Mouse (Mus musculus): Measurements from ENCODE around the gene Aldh3b3. TPM values are rescaled to one million over a fixed set of nuclear protein-coding genes. Genes with fewer than 3 reads are reported as not detected.

Gene Aldh3b3
- polyA plus RNA-seq, 1 experiment from 2014 or later: not detected

- Histone ChIP-seq H3K9ac (replicated peaks) (no peak overlapping the region), H3K4me2 (replicated peaks) (no peak overlapping the region), H3K4me3 (replicated peaks) (no peak overlapping the region), H3K27ac (no peak overlapping the region), H3K36me3 (no peaks in the 10 kb centered on the region), H3K27me3 (no peaks in the 10 kb centered on the region), H3K4me1 (replicated peaks) (peaks cover 15% of the 10 kb centered on the region), H3K9me3 (no peaks in the 10 kb centered on the region)
- WGBS: 73% methylated on average over 3 of the region's 3 CpGs
- no peak for ATAC-seq
These were observed 32.2 kb upstream of the Aldh3b3 start for GRCm38 (mm10) chr19:3926279-3926678.

GRCm38 (mm10) chr19:3926685-3927084, 31.8 kb upstream of the Aldh3b3 start:
- ATAC-seq: no peak
- Histone ChIP-seq H3K4me3 (replicated peaks) (no peak overlapping the region), H3K27me3 (no peaks in the 10 kb centered on the region), H3K9me3 (no peaks in the 10 kb centered on the region), H3K4me2 (replicated peaks) (no peak overlapping the region), H3K9ac (replicated peaks) (no peak overlapping the region), H3K27ac (no peak overlapping the region), H3K36me3 (no peaks in the 10 kb centered on the region), H3K4me1 (replicated peaks) (peaks cover 15% of the 10 kb centered on the region)
- 63% methylated on average over 6 of the region's 6 CpGs for WGBS

GRCm38 (mm10) chr19:3927989-3928388, 30.5 kb upstream of the Aldh3b3 start:
- Histone ChIP-seq H3K4me2 (replicated peaks) (no peak overlapping the region), H3K27ac (no peak overlapping the region), H3K36me3 (no peaks in the 10 kb centered on the region), H3K4me3 (replicated peaks) (no peak overlapping the region), H3K27me3 (no peaks in the 10 kb centered on the region), H3K4me1 (replicated peaks) (peaks cover 15% of the 10 kb centered on the region), H3K9me3 (no peaks in the 10 kb centered on the region), H3K9ac (replicated peaks) (no peak overlapping the region)
- no peak for ATAC-seq
- 87% methylated on average over 4 of the region's 4 CpGs for WGBS

- Histone ChIP-seq H3K9me3 (no peaks in the 10 kb centered on the region), H3K36me3 (no peaks in the 10 kb centered on the region), H3K4me3 (replicated peaks) (no peak overlapping the region), H3K27ac (no peak overlapping the region), H3K27me3 (no peaks in the 10 kb centered on the region), H3K4me2 (replicated peaks) (no peak overlapping the region), H3K4me1 (replicated peaks) (peaks cover 15% of the 10 kb centered on the region), H3K9ac (replicated peaks) (no peak overlapping the region)
- WGBS: 83% methylated on average over 4 of the region's 4 CpGs
- no peak for ATAC-seq
These were observed 29.7 kb upstream of the Aldh3b3 start for GRCm38 (mm10) chr19:3928779-3929178.

- H3K27me3 ChIP-seq: no peaks in the 10 kb centered on the region
- H3K36me3 ChIP-seq: no peaks in the 10 kb centered on the region
- H3K27ac ChIP-seq: peak within 1 kb of the TSS; percentile 32; the same call in 1 of the 2 replicates
- H3K4me1 ChIP-seq (replicated peaks): peaks cover 15% of the 10 kb centered on the region
- peak within 1 kb of the TSS; percentile 33; the same call in 1 of the 2 replicates for H3K9ac ChIP-seq (replicated peaks)
- peak; percentile 56; the same call in 1 of the 2 replicates for ATAC-seq
- H3K9me3 ChIP-seq: no peaks in the 10 kb centered on the region
- H3K4me3 ChIP-seq (replicated peaks): no peak within 1 kb of the TSS
- no peak within 1 kb of the TSS for H3K4me2 ChIP-seq (replicated peaks)
- WGBS: 62% methylated on average over 12 of the region's 12 CpGs
These were observed 29.1 kb upstream of the Aldh3b3 start, which contains the start of gene Aldh3b1 for GRCm38 (mm10) chr19:3929211-3929941. Aldh3b1 (minus strand) TSS chr19:3929808.

GRCm38 (mm10) chr19:3930262-3931057, 28.0 kb upstream of the Aldh3b3 start:
- Histone ChIP-seq H3K4me3 (replicated peaks) (no peak overlapping the region), H3K4me2 (replicated peaks) (no peak overlapping the region), H3K9ac (replicated peaks) (no peak overlapping the region), H3K9me3 (no peaks in the 10 kb centered on the region), H3K36me3 (no peaks in the 10 kb centered on the region), H3K27me3 (peaks cover 6% of the 10 kb centered on the region; the same call in 1 of the 2 replicates), H3K4me1 (replicated peaks) (peaks cover 21% of the 10 kb centered on the region), H3K27ac (no peak overlapping the region)
- ATAC-seq: no peak
- 77% methylated on average over 21 of the region's 21 CpGs for WGBS

- no peaks in the 10 kb centered on the region for H3K36me3 ChIP-seq
- no peak overlapping the region for H3K4me3 ChIP-seq (replicated peaks)
- no peak overlapping the region for H3K9ac ChIP-seq (replicated peaks)
- no peak for ATAC-seq
- peaks cover 12% of the 10 kb centered on the region for H3K27me3 ChIP-seq
- no peak overlapping the region for H3K27ac ChIP-seq
- no peaks in the 10 kb centered on the region for H3K9me3 ChIP-seq
- WGBS: 92% methylated on average over 9 of the region's 9 CpGs
- peaks cover 29% of the 10 kb centered on the region for H3K4me1 ChIP-seq (replicated peaks)
- H3K4me2 ChIP-seq (replicated peaks): no peak overlapping the region
These were observed 26.7 kb upstream of the Aldh3b3 start for GRCm38 (mm10) chr19:3931716-3932115.

- Histone ChIP-seq H3K36me3 (no peaks in the 10 kb centered on the region), H3K4me2 (replicated peaks) (peak within 1 kb of the TSS; percentile 59), H3K27me3 (peaks cover 17% of the 10 kb centered on the region), H3K4me3 (replicated peaks) (peak within 1 kb of the TSS; percentile 35), H3K27ac (no peak within 1 kb of the TSS), H3K9ac (replicated peaks) (peak within 1 kb of the TSS; percentile 48), H3K9me3 (no peaks in the 10 kb centered on the region), H3K4me1 (replicated peaks) (peaks cover 19% of the 10 kb centered on the region)
- WGBS: 5% methylated on average over 41 of the region's 42 CpGs
- ATAC-seq: peak; percentile 86
These were observed 23.2 kb upstream of the Aldh3b3 start, which contains the start of gene Unc93b1 for GRCm38 (mm10) chr19:3935032-3935895. Unc93b1 (plus strand) TSS chr19:3935186.

- 0 out of 2 replicates have a peak, but pooled peaks have one; percentile 45 for ATAC-seq
- 8% methylated on average over 22 of the region's 22 CpGs for WGBS
These were observed 22.3 kb upstream of the Aldh3b3 start for GRCm38 (mm10) chr19:3935896-3936850.

GRCm38 (mm10) chr19:3942315-3942714, 16.1 kb upstream of the Aldh3b3 start:
- Histone ChIP-seq H3K4me1 (replicated peaks) (peaks cover 3% of the 10 kb centered on the region), H3K27me3 (peaks cover 11% of the 10 kb centered on the region)

More at GRCm38 (mm10) chr19:3935896-3936850, 22.3 kb upstream of the Aldh3b3 start:
- H3K4me3 ChIP-seq (replicated peaks): peak overlapping the region; percentile 35
- H3K9me3 ChIP-seq: no peaks in the 10 kb centered on the region
- H3K27ac ChIP-seq: no peak overlapping the region
- H3K4me2 ChIP-seq (replicated peaks): peak overlapping the region; percentile 59
- peaks cover 17% of the 10 kb centered on the region for H3K27me3 ChIP-seq
- H3K36me3 ChIP-seq: no peaks in the 10 kb centered on the region
- H3K9ac ChIP-seq (replicated peaks): peak overlapping the region; percentile 48
- peaks cover 14% of the 10 kb centered on the region for H3K4me1 ChIP-seq (replicated peaks)

More at GRCm38 (mm10) chr19:3942315-3942714, 16.1 kb upstream of the Aldh3b3 start:
- Histone ChIP-seq H3K9ac (replicated peaks) (no peak overlapping the region), H3K4me2 (replicated peaks) (no peak overlapping the region), H3K27ac (no peak overlapping the region), H3K36me3 (no peaks in the 10 kb centered on the region), H3K9me3 (no peaks in the 10 kb centered on the region), H3K4me3 (replicated peaks) (no peak overlapping the region)
- WGBS: 86% methylated on average over 7 of the region's 7 CpGs
- no peak for ATAC-seq

All from midbrain, embryonic 13.5 days (tissue).